Mouse (Mus musculus) spleen, postnatal 36 days (tissue): Measurements from ENCODE around the gene F11r.
"Not testable (repeated sequence)": the region's sequence is repeated elsewhere in the genome, so short reads cannot be mapped to it uniquely, and the experiment has no call there.

Source experiments
- DNase-seq, 2 experiments: peaks; one replicate each; pipeline ENCODE4 v3.0.0; 2022; ENCODE audit warnings: low spot score in 2 of 2, mixed read lengths in 1 of 2

Gene F11r

DNA sequence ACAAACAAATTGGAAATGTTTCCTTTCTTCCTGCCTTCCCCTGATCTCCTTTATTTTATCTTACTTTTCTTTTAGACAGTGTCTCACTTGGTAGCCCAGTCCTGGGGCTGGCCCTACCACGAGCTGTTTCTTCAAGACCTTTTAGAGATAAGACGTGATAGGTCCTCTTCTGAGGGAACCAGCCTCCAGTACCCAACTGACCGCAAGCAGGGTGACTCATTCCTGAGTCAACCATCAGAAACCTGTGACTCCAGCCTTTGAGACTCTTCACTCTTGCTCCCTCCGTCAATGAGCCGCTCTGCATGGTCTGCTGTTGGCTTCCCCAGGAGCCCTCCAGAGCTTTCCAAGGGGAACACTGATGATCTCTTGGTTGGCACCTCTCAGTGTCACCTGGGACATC lies 33.6 kb downstream of the F11r start:
- DNase-seq, result no peak

DNA sequence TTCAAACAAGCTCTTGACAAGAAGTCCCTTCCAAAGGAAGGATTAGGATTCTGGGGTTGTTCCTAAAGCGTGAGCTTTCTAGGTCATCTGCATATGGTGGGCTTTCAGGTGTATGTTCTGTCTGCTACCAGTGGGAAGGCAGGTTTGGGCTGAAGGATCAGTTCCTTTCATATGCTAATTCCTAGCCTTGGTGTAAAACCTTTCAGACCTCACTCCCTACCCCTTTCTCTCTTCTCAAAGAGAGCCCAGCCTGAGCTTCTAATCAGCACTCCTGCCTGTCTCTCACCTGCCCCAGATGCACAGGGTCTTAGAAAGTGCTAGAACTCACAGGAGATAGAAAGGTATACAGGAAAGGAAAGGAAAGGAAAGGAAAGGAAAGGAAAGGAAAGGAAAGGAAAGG lies 34.1 kb downstream of the F11r start:
- no peak for DNase-seq

DNA sequence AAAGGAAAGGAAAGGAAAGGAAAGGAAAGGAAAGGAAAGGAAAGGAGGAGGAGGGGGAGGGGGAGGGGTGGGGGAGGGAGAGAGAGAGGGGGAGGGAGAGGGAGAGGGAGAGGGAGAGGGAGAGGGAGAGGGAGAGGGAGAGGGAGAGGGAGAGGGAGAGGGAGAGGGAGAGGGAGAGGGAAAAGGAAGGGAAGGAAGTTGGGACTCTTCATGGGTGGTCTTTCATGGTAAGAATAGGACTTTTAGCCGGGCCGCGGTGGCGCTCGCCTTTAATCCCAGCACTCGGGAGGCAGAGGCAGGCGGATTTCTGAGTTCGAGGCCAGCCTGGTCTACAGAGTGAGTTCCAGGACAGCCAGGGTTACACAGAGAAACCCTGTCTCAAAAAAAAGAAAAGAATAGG lies 34.6 kb downstream of the F11r start:
- not testable (repeated sequence) for DNase-seq

DNA sequence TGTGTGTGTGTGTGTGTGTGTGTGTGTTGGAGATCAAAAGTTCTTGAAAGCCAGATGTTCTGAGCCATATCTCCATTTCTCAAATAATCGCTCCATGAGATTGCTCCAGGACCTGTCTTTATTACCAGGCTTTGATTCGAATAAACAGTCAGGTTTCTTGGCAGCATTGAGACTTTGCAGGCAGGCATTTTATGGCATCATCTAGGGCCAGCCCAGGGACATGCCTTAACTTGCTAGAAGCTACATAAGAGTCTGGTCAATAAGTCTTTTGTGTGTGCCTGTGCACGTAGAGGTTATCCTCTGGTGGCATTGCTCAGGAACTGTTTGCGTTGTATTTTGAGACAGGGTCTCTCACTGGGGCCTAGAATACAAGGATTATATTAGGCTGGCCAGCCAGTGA lies 36.2 kb downstream of the F11r start:
- no peak for DNase-seq

DNA sequence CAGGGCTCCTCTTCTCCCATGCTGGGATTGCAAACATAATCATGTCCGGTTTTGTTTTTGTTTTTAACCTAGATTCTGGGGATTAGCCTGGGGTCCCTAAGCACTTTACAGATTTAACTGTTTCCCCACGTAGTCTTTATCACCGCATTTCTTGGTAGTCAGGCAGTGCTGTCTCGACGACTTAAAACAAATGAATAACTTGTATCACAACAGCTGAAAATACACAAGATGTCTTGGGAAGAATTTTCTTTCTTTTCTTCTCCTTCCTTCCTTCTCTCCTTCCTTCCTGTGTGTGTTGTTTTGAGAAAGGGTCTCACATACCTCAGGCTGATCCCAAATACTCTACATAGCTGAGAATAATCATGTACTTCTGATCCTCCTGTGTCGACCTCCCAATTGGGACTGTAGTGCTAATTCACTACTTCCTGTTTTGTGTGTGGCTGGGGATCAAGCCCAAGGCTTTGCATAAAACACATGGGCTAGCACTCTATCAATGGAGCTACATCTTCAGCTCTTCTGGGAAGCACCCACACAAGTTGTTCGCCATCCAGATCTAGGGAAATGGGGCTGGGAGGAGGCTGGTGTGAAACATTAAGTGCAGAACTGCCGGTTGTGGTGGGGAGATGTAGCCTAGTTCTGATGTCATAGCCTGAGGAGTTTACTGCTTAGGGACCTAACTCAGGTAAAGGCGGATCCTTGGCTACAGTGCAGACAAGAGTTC lies 36.7 kb downstream of the F11r start:
- no peak for DNase-seq

DNA sequence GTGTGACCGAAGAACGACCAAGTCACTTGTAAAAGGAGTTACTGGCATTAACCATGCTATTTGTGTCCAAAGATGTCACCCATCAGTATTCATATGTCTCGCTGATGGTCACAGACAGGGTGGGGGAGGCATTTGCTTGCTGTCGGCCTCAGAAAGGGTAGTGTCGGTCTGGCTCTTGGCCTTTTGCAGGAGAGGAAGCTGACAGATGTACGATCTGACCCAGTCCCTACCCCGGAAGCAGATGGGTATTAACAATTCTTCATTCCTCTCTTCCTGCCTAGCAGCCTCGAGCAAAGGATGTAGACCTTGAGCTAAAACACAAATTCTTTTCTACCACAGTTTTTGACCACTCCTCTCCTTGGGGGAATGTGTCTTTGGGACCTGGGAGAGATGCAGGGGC lies 39.8 kb downstream of the F11r start:
- DNase-seq, result no peak

DNA sequence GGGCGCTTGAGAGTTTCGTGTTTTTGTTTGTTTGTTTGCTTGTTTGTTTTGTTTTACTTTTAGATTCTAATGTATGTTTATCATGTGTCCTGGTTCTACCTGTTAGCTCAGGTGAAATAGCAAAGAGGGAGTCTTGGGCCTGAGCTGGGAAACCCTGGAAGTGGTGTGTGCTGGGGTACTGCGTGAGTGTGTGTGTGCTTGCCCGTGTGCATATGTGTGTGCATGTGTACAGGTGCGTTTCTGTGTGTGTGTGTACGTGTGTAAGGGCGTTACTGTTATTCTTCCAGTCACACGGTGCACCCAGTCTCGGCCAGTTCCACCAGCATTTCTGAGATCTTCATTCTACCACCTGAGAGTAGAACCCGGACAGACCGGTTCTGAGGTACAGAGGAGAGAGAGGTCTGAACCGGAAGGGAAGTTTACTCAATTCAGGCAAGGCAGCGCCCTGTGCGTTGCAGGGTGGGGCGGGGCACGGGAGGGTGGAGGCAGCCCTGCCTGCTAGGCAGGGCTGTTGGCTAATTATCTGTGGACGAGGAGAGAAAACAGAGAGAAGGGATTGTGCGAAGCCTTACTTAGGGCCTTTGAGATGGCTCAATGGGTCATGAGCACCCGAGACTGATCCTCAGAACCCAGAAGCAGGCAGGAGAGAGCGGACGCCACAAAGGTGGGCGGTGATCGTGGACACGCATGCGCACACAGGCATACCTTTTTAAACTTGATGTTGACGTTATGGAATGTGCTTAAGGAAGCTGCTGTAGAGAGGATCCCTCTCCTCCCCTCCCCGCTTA lies 40.6 kb downstream of the F11r start:
- DNase-seq, result no peak

DNA sequence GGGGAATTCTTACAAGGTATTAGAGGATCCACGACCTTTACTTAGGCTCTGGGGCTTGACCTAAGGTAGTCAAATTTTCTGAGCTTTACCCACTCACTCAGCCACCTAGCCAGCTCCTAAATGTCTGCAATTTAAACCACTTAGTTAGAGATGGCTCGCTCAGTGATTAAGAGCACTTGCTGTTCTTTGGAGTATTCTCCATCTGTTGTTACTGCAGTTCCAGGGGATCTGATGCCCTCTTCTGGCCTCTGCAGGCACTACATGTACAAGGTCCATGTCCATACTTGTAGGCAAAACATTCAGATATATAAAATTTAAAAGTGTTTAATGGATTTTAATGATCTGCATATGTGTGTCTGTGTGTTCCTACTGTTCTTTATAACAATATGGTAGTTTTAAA lies 41.6 kb downstream of the F11r start:
- peak; percentile 40 to 58 for DNase-seq

DNA sequence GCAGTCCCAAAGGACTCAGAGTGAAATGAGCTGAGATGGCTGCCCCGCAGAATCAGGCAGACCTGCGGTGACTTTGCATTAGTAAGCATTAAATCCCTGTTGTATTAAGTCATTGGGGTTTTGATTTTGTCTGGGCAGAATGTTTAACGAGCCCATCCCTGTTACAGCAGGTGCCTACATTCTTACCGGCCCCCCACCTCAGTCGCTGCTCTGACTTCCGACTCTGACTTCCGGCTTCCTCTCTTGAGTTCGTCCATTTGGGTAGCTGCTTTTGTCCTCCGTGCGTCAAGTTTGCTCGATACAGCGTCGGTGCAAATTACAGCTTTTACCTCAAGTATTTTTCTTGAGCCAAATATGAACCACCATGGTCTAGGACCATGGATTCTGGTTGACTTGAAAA lies 56.9 kb downstream of the F11r start:
- DNase-seq, result no peak

DNA sequence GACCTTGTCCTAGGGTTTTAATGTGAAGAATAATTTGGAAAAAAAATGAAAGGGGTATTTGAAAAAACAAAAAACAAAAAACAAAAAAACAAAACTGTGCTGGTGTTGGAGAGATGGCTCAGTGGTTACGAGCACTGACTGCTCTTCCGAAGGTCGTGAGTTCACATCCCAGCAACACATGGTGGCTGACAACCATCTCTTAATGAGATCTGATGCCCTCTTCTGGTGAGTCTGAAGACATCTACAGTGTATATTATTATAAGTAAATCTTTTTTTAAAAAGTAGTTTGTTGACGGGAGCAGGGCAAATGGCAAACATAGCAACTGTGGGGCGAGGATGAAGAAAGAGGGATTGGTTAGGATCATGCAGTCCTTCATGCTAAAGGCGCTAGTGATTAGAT lies 58.0 kb downstream of the F11r start:
- no peak for DNase-seq

DNA sequence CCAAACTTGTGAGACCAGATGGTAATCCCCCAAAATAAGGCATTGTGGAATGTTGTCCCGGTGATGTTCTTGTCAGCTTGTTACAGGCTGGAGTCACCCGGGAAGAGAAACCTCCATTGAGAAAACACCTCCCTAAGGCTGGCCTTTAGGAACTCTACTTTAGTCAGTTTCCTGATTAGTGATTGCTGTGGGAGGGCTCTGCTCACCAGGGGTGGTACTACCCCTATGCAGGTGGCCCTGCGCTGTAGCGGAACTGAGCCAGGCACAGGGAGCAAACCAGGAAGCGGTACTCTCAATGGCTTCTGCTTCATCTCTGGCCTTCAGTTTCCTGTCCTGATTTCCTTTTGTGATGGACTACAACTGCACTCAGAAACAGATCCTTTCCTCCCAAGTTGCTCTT lies 62.5 kb downstream of the F11r start:
- peak in 1 of 2 experiments; percentile 36 for DNase-seq

DNA sequence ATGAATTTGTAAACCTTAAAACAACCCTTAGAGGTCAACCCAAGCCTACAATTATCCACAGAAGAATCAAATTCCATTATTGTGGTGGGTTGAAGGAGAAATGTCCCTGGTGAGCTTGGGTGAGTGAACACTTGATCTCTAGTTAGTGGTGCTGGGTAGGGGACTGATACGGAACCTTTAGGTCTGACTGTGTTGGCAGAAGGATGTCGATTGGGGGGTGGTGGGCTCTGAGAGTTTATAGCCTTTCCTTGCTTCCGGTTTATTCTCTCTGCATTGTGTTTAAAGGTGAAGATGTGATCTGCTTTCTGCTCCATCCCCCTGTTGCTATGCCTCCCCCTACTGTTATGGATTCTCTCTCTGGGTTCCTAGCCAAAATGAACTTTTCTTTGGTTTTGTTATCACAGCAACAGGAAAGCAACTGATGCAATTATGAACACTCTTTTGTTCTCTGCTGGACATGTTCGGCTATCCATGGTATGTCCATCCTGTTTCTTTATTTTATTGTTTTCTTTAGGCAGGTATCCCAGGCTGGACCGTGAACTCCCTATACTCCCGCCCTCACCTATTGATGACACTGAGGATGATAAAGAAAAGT lies 63.8 kb downstream of the F11r start:
- no peak for DNase-seq

DNA sequence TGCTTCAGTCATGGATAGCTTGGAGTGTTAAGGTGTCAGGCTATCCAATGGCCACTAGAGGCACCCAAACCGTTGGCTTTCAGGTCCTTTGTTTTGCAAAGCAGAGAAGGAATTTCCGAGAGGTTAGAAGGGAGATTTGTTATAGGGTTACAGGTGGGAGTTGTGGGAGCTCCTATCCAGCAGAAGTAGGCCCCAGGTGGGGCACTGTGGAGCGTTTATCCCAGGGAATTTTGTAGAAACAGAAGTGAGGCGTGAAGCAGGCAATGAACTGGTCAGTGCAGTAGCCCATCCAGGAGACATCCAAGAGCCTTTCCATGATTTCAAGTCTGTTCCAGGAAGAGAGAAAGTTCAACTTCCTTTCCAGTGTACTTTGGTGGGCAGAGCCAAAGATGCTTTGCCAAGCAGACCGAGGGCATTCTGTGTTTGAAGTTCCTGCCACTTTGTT lies 64.3 kb downstream of the F11r start:
- DNase-seq, result no peak

DNA sequence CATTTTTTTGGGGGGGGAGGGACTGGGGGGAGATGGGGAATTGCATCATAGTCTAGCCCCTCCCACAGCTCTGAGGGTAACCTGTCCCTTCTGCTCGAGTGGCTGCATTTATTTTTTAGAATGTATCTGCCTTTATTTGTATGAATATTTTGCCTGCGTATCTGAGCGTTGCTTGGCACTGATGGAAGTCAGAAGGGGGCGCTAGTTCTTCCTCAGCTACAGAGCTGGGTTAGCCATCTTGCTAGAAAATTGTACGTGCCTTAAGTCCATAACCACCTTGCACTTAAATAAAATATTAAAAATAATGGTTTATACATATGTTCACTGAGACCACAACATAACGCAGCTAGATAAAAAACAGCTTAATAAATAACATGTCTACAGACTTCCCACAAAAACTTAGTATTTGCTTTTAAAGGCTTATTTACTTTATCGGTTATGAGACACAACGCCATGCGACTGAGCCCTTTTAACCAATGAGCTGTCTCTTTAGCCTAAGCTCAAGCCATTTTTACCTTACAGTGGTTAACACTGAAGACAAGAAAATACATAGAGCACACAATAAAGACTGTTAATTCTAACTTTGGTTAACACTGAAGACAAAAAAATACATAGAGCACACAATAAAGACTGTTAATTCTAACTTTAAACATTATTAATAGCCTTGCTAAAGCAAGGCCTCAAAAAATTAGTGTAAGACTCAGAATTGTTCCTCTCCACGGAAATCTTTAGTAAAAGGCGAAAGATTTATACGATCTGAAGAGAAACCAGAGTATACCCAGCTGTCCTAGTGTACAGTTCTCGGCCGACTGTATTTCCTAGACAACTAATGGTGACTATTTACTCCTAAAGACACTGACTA lies 65.3 kb downstream of the F11r start:
- DNase-seq, result peak; percentile 50 to 57

DNA sequence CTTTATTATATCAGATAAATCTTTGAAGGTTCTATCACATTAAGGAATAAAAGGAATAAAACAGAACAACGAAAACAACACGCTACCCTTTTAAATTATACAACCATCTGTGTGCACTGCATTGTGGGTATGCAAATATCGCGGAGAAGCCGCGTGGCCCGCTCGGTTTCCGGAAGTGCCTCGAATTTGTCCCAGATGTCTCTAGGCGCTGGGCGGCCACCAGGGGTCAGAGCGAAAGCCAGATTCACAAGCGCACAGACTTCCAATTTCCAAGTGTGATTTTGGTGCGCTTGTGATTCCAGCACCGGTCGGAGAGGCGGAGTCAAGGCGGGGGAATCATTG lies 65.9 kb downstream of the F11r start, which contains the start of gene Alyref2:
Gene Alyref2 (plus strand): TSS at position 229 of the 342 bp plus-strand sequence.
- peak; percentile 88 to 92 for DNase-seq

DNA sequence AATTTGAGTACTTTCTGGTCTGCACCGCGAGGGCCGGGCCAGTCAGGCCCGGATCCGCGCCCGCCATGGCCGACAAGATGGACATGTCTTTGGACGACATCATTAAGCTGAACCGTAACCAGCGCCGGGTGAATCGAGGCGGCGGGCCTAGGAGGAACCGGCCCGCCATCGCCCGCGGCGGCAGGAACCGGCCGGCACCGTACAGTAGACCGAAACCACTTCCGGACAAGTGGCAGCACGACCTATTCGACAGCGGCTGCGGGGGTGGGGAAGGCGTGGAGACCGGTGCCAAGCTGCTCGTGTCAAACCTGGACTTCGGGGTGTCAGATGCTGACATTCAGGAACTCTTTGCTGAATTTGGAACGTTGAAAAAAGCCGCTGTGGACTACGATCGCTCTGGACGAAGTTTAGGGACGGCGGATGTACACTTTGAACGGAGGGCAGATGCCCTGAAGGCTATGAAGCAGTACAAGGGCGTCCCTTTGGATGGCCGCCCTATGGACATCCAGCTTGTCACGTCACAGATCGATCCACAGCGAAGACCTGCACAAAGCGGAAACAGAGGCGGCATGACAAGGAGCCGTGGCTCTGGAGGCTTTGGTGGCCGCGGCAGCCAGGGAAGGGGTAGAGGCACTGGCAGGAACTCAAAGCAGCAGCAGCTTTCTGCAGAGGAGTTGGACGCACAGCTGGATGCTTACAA lies 66.4 kb downstream of the F11r start:
- peak; percentile 85 to 86 for DNase-seq

DNA sequence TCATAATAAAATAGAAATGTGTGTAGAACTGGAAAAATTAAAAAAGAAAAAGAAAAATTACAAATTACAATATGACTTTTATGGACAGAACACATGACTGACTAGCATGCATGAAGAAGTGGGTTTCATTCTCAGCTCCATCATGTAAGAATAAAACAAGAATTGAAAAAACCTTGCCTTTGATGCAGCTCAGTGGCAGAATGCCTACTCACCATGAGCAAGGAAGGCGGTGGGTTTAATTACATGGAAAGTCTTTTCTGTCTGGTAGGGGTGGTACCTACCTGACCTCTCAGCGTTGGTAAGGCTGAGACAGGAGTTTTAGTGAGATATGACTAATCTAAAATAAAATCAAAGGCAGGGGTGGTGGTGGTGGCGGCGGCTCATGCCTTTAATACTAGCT lies 67.3 kb downstream of the F11r start:
- DNase-seq, result no peak

DNA sequence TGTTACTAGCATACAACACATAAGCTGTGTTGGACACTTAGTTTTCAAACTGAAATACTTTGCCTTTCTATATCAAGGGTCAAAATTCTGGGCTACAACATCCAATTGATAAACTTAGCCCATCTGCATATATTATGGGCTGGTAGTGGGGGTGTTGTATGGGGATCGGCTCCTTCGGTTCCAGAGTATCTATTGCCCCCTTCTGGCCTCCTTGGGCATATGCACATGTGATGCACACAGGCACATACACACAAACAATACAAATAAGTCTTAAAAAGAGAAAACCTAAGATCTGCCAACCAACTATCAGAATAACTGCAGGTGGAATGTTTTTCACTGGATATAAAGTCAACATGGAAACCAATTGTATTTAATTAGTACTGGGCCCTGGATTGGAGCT lies 75.9 kb downstream of the F11r start:
- no peak for DNase-seq

DNA sequence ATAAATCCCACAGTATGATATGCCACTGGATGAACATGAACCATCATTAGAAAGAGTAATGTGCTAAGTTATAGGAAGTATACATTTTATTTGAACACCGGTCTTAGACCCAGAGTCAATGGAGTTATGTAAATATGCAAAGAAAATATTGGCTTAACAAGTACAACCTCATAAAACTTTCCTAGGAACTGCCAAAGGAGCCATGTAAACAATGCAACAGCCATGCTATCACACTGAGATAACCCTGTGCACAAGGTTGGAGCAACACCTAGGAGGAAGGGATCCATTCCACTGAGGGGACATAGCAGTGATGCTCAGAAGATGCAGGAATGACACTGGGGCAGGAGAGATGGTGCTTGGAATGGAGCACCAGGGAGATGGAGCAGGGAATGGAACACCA lies 76.4 kb downstream of the F11r start:
- DNase-seq, result no peak
